Mouse (Mus musculus) midbrain, postnatal 0 days (tissue): Measurements from ENCODE around the gene Sntb2. TPM values are rescaled to one million over a fixed set of nuclear protein-coding genes. Genes with fewer than 3 reads are reported as not detected.

Experiments
- ATAC-seq: fragments of 200-750 bp; cut with Nextera tagmentation; 2 replicates; pipeline ENCODE4 v1.8.0; 2017; ENCODE audit warnings: moderate number of reproducible peaks, mild to moderate bottlenecking, moderate TSS enrichment, moderate library complexity; ENCODE audit not compliant: low FRiP score
- DNase-seq: peaks from one replicate; pipeline ENCODE4 v3.0.0-alpha.2; 2015; ENCODE audit warnings: low spot score
- H3K27ac ChIP-seq: fragments of 300-500 bp; sonication (generic); 2 replicates; pipeline ENCODE4 v1.5.1; 2014; ENCODE audit warnings: low read depth, mild to moderate bottlenecking, low read length, mixed read lengths
- H3K27me3 ChIP-seq: fragments of 300-500 bp; sonication (generic); 2 replicates; pipeline ENCODE4 v1.6.1; 2014; ENCODE audit warnings: low read length, control low read depth, mixed read lengths; ENCODE audit not compliant: insufficient read depth
- H3K36me3 ChIP-seq: fragments of 300-500 bp; sonication (generic); 2 replicates; pipeline ENCODE4 v1.6.1; 2014; ENCODE audit warnings: low read length, control low read depth, mixed read lengths; ENCODE audit not compliant: insufficient read depth
- H3K4me1 ChIP-seq: fragments of 300-500 bp; sonication (generic); 2 replicates; pipeline ENCODE4 v1.6.1; 2014; ENCODE audit warnings: mild to moderate bottlenecking, control low read depth, antibody characterized with exemption, low read length, mixed read lengths; ENCODE audit not compliant: insufficient read depth
- H3K4me2 ChIP-seq: fragments of 300-500 bp; sonication (generic); 2 replicates; pipeline ENCODE4 v1.6.1; 2014; ENCODE audit warnings: low read depth, mild to moderate bottlenecking, low read length, mixed read lengths; ENCODE audit not compliant: poor library complexity, severe bottlenecking
- H3K4me3 ChIP-seq: fragments of 300-500 bp; sonication (generic); 2 replicates; pipeline ENCODE4 v1.5.1; 2014; ENCODE audit warnings: low read depth, mild to moderate bottlenecking, low read length, moderate library complexity
- H3K9ac ChIP-seq: fragments of 300-500 bp; sonication (generic); replicated peaks from 2 replicates; pipeline ENCODE4 v1.6.1; 2014; ENCODE audit warnings: mild to moderate bottlenecking, low read length, moderate library complexity, mixed read lengths; ENCODE audit not compliant: poor library complexity, severe bottlenecking
- H3K9me3 ChIP-seq: fragments of 300-500 bp; sonication (generic); 2 replicates; pipeline ENCODE4 v1.6.1; 2016; ENCODE audit warnings: low read length, control low read depth
- CTCF ChIP-seq: IDR thresholded peaks from 2 replicates; pipeline ENCODE4 v1.5.1; 2016; ENCODE audit warnings: antibody characterized with exemption, mild to moderate bottlenecking
- WGBS: fragments of 180-500 bp; shearing (Covaris S2); extraction: QIAGEN DNeasy Blood & Tissue Kit; methylation state at CpG from one replicate; pipeline ENCODE4 v1.1.7; 2014; 5-methylcytosine and 5-hydroxymethylcytosine counted together
- polyA plus RNA-seq: library from polyadenylated mRNA; unstranded; fragments of >200 nt; fragmentation: Nextera tagmentation; extraction: Ambion mirVana; gene quantifications from 2 replicates; pipeline ENCODE4 v1.2.1, GENCODE M21; 2015
- total RNA-seq: library from RNA; depleted of rRNA; stranded (reverse); fragments of >200 nt; gene quantifications from 2 replicates; pipeline ENCODE4 v1.2.3, GENCODE M21; 2014; rRNA removed

Sntb2 gene
- total RNA-seq: 7.1 and 7.9 TPM in 2 replicates
- 3.2 and 3.3 TPM in 2 replicates for polyA plus RNA-seq

DNA sequence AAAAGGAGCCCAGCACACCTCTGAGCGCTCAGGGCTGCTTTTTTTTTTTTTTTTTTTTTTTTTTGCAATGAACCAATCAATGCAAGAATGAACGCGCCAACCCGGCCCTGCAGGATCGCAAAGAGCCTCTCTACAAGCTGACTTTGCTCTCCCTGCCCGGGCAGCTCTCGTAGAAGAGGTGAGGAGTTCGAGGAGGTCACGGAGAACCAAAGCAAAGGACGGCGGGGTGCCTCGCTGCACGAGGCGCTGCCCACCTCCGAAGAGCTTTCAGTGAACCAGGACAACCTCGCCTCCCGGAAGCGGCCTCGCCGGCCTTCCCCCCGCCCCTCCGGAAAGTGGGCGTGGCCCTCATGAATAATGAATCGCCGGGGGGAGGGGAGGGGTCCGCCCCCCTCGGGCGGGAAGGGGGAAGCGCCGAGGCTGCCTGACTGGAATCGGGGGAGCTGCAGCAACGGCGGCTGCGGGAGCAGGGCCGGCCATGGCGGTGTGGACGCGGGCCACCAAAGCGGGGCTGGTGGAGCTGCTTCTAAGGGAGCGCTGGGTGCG lies at the start of gene Sntb2:
Gene Sntb2 (plus strand): TSS at position 427 of the 546 bp plus-strand sequence.
- no peaks in the 10 kb centered on the region for H3K9me3 ChIP-seq
- H3K36me3 ChIP-seq: no peaks in the 10 kb centered on the region
- WGBS: 0% methylated on average over 34 of the region's 41 CpGs
- peak within 1 kb of the TSS; percentile 82 for H3K27ac ChIP-seq
- DNase-seq (peak; percentile 96), ATAC-seq (peak; percentile 84)
- TF ChIP-seq CTCF: no peak
- peak within 1 kb of the TSS; percentile 70 for H3K4me2 ChIP-seq
- H3K4me3 ChIP-seq: peak within 1 kb of the TSS; percentile 89
- H3K9ac ChIP-seq: peak within 1 kb of the TSS; percentile 83
- no peaks in the 10 kb centered on the region for H3K27me3 ChIP-seq
- peaks cover 7% of the 10 kb centered on the region; the same call in 1 of the 2 replicates for H3K4me1 ChIP-seq

DNA sequence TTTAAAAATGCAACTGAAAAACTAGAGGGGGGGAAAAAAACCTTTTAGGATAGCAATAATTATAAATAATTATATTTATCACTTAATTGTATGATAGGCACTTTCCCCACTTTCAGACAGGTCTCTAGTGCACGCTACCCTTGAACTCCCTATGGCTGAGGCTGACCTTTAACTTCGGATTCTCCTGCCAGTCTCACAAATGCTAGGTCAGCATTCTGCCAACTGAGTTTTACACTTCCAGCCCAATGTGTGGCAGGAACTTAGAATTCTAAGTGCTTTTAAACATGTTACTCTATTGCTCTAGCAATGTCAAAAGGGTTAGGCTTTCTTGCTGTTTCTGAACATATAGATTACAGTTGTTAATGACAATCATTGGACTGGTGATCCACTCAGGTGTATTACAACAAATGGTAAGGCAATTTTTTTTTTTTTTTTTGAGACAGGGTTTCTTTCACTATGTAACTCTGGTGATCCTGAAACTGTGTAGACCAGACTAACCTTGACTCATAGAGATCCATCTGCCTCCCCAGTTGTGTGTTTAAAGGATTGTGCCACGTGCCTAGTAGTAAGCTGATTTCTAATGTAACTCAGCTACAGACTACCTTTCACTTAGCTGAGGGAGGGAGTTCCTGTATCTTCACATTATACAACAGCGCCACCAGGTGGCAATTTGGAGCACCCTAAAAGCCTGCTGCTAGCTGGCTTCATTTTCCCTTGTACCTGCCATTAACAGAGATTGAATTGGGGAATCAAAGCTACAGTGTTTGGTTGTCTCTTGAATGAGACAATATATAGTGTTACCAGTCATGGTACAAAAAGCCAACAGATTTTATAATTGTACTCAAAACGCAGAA lies 48.0 kb upstream of the Sntb2 start:
- DNase-seq (peak; percentile 93), ATAC-seq (peak; percentile 75)
- Histone ChIP-seq H3K9me3 (no peaks in the 10 kb centered on the region), H3K27ac (no peak overlapping the region), H3K4me2 (no peak overlapping the region), H3K27me3 (no peaks in the 10 kb centered on the region), H3K9ac (no peak overlapping the region), H3K4me1 (no peaks in the 10 kb centered on the region; the same call in 1 of the 2 replicates), H3K36me3 (peaks cover 22% of the 10 kb centered on the region; the same call in 1 of the 2 replicates), H3K4me3 (no peak overlapping the region)
- peak; percentile 96 for TF ChIP-seq CTCF
- 48% methylated on average over 5 of the region's 5 CpGs for WGBS

DNA sequence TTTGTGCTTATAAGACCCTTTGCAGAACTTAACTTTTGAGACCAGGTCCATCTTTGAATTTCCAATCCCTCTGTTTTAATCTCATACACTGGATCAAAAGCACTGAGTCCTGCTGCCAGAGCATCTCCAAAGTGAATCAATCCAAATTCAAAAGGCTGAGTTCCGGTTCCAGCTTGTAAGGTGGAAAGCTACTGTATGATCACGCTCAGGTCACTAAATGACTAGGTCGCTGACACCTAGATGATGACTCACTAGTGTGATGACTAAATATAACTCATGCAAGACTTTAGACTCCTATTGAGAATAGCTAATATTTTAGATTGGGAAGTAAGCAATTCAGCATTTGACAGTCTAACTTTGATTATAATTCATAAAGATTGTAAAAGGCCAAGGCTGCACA lies 46.7 kb upstream of the Sntb2 start:
- Histone ChIP-seq H3K4me2 (no peak overlapping the region), H3K27ac (no peak overlapping the region), H3K4me3 (no peak overlapping the region), H3K4me1 (no peaks in the 10 kb centered on the region; the same call in 1 of the 2 replicates), H3K27me3 (no peaks in the 10 kb centered on the region), H3K36me3 (peaks cover 14% of the 10 kb centered on the region; the same call in 1 of the 2 replicates), H3K9me3 (no peaks in the 10 kb centered on the region), H3K9ac (no peak overlapping the region)
- ATAC-seq: no peak
- WGBS: 86% methylated on average over 3 of the region's 3 CpGs
- DNase-seq: no peak
- no peak for TF ChIP-seq CTCF

DNA sequence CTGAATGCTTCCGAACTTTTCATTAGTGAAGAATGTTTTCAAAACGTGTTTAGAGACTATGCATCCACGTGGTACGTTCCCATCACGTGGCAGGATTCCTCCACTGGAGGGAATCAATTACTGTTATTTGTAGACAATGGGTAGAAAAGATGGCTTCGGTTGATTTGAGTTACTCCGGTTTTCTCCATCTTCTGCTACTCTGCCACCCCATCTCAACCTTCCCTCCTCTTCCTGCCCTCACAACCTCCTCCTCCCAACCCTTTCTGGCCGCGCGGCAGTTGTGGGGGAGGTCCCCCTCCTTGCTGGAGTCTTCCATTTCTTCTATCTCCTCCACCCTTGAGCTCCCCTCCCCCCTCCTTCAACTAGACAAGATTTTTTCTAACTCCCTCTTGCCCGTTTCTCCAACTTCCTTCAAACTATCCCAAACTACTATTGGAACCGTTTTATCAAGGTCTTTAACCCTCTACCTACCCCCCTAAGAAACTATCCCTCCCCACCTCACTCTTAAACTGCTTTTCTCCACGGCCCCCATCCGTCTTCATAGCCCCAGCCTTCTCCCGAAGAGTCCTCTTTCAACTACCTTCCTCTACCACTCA lies 43.2 kb upstream of the Sntb2 start:
- peak overlapping the region; percentile 96 for H3K9ac ChIP-seq
- DNase-seq (peak; percentile 64), ATAC-seq (no peak)
- H3K4me3 ChIP-seq: peak overlapping the region; percentile 96
- no peaks in the 10 kb centered on the region; the same call in 1 of the 2 replicates for H3K4me1 ChIP-seq
- H3K27me3 ChIP-seq: no peaks in the 10 kb centered on the region
- no peak for TF ChIP-seq CTCF
- no peaks in the 10 kb centered on the region for H3K9me3 ChIP-seq
- H3K4me2 ChIP-seq: peak overlapping the region; percentile 88
- H3K27ac ChIP-seq: peak overlapping the region; percentile 91; the same call in 1 of the 2 replicates
- under 1% methylated on average over 15 of the region's 15 CpGs for WGBS
- H3K36me3 ChIP-seq: no peaks in the 10 kb centered on the region

DNA sequence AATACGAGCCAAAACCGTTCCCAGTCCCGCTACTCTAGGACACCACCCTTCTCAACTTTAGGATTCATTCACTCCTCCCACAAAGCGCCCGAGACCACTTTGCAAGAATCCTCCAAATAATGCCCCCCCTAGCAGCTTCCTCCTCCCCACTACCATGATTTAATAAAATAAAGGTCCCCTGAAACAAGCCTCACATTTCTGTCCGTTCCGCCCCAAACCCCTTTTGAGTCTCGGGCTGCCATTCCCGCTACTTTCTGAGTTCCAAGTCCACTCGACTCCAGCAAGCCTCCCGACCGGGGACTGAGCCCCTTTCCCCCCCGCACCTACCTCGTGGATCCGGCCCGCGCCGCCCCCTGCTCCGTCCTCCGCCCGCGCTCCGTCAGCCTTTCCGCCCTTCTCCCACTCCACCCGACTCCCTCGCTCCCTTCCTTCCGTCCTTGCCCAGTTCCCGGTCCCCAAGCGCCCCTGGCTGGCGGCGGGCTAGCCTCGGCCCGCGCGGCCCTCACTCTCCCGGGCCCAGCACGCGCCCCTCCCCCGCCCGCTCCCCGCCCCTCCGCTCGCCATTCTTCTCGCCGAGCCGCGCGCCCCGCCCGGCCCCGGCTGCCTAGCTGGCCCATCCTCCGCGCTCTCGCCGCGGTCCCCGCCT lies 42.6 kb upstream of the Sntb2 start:
- Histone ChIP-seq H3K4me3 (peak overlapping the region; percentile 96), H3K27ac (peak overlapping the region; percentile 91), H3K9me3 (no peaks in the 10 kb centered on the region), H3K27me3 (no peaks in the 10 kb centered on the region), H3K36me3 (peaks cover 5% of the 10 kb centered on the region; the same call in 1 of the 2 replicates), H3K9ac (peak overlapping the region; percentile 96), H3K4me2 (peak overlapping the region; percentile 88), H3K4me1 (no peaks in the 10 kb centered on the region; the same call in 1 of the 2 replicates)
- peak; percentile 73 for ATAC-seq
- TF ChIP-seq CTCF: no peak
- DNase-seq: peak; percentile 26
- WGBS: 2% methylated on average over 35 of the region's 57 CpGs
